Mouse (Mus musculus): ENCODE measurements around the gene Ppp3cb.
"Not testable (repeated sequence)": the region's sequence is repeated elsewhere in the genome, so short reads cannot be mapped to it uniquely, and the experiment has no call there.

The Ppp3cb gene

GRCm38 (mm10) chr14:20546415-20546814, at the start of gene Ppp3cb:
Gene Ppp3cb (minus strand): TSS chr14:20546573.
- DNase-seq (ENCODE audit: low spot score in 2 of 2) = peak; percentile 52 to 77

- no peak for DNase-seq (ENCODE audit: low spot score in 2 of 2)
Measured at GRCm38 (mm10) chr14:20595781-20596180, 49.4 kb upstream of the Ppp3cb start.

- no peak for DNase-seq (ENCODE audit: low spot score in 2 of 2)
Measured at GRCm38 (mm10) chr14:20587458-20587857, 41.1 kb upstream of the Ppp3cb start.

GRCm38 (mm10) chr14:20578822-20579407, 32.5 kb upstream of the Ppp3cb start:
- no peak for DNase-seq (ENCODE audit: low spot score in 2 of 2)

GRCm38 (mm10) chr14:20576179-20576578, 29.8 kb upstream of the Ppp3cb start:
- peak; percentile 40 to 69 for DNase-seq (ENCODE audit: low spot score in 2 of 2)

- DNase-seq (ENCODE audit: low spot score in 2 of 2) = not testable (repeated sequence)
Measured at GRCm38 (mm10) chr14:20573196-20573595, 26.8 kb upstream of the Ppp3cb start.

GRCm38 (mm10) chr14:20565256-20566021, 19.1 kb upstream of the Ppp3cb start:
- DNase-seq (ENCODE audit: low spot score in 2 of 2) = no peak

- no peak for DNase-seq (ENCODE audit: low spot score in 2 of 2)
Measured at GRCm38 (mm10) chr14:20564692-20565091, 18.3 kb upstream of the Ppp3cb start.

GRCm38 (mm10) chr14:20561897-20562296, 15.5 kb upstream of the Ppp3cb start:
- DNase-seq (ENCODE audit: low spot score in 2 of 2) = no peak

GRCm38 (mm10) chr14:20550136-20550535, 3.8 kb upstream of the Ppp3cb start:
- no peak for DNase-seq (ENCODE audit: low spot score in 2 of 2)

GRCm38 (mm10) chr14:20545529-20546331, 643 bp downstream of the Ppp3cb start:
- peak; percentile 59 to 71 for DNase-seq (ENCODE audit: low spot score in 2 of 2)

- no peak for DNase-seq (ENCODE audit: low spot score in 2 of 2)
Measured at GRCm38 (mm10) chr14:20544467-20545411, 1.6 kb downstream of the Ppp3cb start.

GRCm38 (mm10) chr14:20529643-20530042, 16.7 kb downstream of the Ppp3cb start:
- DNase-seq (ENCODE audit: low spot score in 2 of 2) = no peak

GRCm38 (mm10) chr14:20520179-20520578, 26.2 kb downstream of the Ppp3cb start:
- DNase-seq (ENCODE audit: low spot score in 2 of 2) = no peak

GRCm38 (mm10) chr14:20508424-20508823, 37.9 kb downstream of the Ppp3cb start:
- no peak for DNase-seq (ENCODE audit: low spot score in 2 of 2)

- DNase-seq (ENCODE audit: low spot score in 2 of 2) = no peak
Measured at GRCm38 (mm10) chr14:20502966-20503365, 43.4 kb downstream of the Ppp3cb start.

GRCm38 (mm10) chr14:20499982-20500381, 46.4 kb downstream of the Ppp3cb start:
- no peak for DNase-seq (ENCODE audit: low spot score in 2 of 2)

GRCm38 (mm10) chr14:20496603-20497002, 49.8 kb downstream of the Ppp3cb start, which contains the start of gene Mss51:
Gene Mss51 (minus strand): TSS chr14:20496901.
- DNase-seq (ENCODE audit: low spot score in 2 of 2) = no peak

- no peak for DNase-seq (ENCODE audit: low spot score in 2 of 2)
Measured at GRCm38 (mm10) chr14:20486031-20486430, 60.3 kb downstream of the Ppp3cb start.

- no peak for DNase-seq (ENCODE audit: low spot score in 2 of 2)
Measured at GRCm38 (mm10) chr14:20482051-20482751, 64.2 kb downstream of the Ppp3cb start.

- DNase-seq (ENCODE audit: low spot score in 2 of 2) = no peak
Measured at GRCm38 (mm10) chr14:20481211-20481610, 65.2 kb downstream of the Ppp3cb start.
